Mouse (Mus musculus): ENCODE measurements around the gene Cdc42ep4.

Cdc42ep4 gene

GRCm38 (mm10) chr11:113749749-113750351, 1.8 kb downstream of the Cdc42ep4 start:
- DNase-seq (ENCODE audit: low spot score) = no peak

DNA sequence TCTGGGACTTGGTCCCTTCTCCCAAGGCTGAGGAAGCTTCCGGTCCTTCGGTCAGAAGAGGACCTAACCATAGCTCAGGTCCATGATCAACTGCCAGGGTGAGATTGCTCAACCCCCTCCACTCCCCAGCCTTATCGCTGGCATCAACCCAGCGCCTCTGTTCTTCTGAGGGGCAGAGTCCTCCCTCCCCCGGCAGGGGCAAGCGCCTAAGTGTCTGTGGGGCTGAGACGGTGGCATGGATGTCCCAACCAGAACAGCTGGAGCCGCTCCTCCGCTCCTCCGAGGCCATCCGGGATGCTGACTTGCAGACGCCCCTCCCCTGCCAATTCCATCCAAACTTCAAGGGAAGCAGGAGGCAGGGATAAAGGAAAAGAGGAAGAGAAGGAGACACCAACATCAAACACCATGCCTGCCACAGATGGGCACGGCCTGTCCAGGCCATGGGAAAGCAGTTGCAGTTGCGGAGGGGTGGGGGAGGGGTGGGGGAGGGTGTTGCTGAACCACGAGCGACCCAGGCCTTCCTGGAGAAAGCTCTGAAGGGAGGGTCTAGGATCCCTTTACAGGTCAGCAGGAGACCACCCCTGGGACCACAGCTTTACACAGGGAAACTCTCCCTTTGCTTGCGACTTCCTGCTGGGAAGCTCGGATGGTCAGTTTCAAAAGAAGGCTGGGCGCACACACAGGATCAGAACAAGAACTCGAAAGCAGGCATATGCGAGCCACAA, 2.7 kb downstream of the Cdc42ep4 start:
- DNase-seq (ENCODE audit: low spot score) = no peak

DNA sequence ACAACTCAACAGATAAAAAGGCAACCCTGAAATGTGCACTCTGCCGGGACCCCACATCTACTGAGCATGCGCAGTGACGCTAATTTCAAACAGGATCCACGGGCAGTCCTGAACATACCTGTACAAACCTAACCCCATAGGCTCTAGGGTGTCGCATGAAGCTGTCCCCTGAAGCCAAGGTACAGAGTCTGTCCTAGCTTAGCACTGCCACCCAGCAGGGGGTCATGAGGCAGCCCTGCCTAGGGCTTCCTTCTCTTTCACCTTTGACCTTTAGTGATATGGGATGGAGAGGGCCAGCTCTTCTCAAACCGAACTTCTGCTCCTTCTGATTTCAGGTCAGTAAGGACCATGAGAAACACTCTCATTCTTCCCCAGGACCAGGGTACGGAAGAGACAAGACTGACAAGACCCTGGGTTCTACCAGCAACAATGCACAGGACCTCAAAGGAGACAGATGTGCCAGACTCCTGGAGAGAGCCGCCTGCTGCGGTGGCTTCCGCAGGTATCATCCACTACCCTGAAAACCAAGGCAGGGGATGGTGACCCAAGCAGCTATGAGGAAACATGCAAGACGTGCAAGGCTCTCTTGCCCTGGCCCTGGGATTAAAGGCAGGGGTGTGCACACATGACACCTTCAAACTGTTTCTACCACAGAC, 3.8 kb downstream of the Cdc42ep4 start:
- DNase-seq (ENCODE audit: low spot score) = no peak

DNA sequence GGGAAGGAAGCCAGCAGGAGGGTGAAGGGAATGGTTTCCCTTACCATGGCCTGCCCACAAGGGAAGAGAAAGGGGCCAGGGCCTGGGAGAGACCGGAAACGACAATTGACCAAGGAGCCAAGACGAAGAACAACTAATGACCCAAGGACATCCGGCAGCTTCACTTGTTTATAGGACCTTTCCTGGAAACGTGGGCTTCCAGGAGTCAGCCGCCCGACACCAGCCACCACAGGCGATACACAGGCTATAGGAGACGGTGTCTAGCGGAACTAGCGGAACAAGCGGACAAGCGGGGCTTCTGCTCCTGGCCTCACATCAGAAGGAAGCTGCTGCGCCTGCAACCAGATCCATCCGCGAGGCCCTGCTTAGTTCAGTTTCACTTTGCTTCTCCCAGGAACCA, 4.6 kb downstream of the Cdc42ep4 start:
- no peak for DNase-seq (ENCODE audit: low spot score)

DNA sequence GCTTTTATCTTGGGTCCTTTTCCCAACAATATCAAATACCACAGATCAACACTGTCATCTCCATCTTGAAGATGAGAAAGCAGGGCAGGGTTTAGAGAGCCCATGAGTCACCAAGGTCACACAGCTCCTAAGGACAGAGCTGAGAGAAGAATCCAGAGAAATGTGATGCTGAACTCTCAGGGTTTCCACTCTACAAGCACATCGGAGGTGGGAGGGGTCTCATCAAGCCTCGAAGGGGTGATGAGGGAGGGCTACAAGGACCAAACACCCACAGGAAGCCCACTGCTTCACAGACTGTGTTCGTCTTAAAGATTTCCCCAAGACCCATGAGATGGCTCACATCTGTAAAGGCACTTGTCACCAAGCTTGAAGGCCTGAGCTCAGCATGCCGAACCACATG, 5.7 kb downstream of the Cdc42ep4 start:
- no peak for DNase-seq (ENCODE audit: low spot score)

- no peak for DNase-seq (ENCODE audit: low spot score)
Observed at GRCm38 (mm10) chr11:113742998-113743397, 8.7 kb downstream of the Cdc42ep4 start.

DNA sequence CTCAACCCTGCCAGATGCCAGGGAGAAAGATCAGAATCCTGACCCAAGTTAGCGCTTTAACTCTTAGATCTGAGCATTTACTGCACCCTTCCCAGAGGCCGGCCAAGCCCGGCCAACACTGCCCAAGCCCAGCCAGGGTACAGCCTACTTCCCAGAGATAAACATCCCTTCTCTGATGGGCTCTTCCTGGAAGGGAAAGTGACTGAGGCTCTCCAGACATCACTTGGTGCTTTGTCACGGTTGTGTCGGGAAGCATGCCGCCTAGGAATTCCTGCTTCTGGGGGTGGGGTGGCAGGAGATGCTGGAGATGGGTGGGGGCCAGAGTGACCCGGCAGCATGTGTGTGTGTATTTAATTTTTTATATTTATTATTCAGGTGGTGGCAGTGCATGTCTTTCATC, 11.6 kb downstream of the Cdc42ep4 start:
- DNase-seq (ENCODE audit: low spot score) = no peak

- no peak for DNase-seq (ENCODE audit: low spot score)
Observed at GRCm38 (mm10) chr11:113739213-113739612, 12.5 kb downstream of the Cdc42ep4 start.

GRCm38 (mm10) chr11:113737912-113738311, 13.8 kb downstream of the Cdc42ep4 start:
- no peak for DNase-seq (ENCODE audit: low spot score)

DNA sequence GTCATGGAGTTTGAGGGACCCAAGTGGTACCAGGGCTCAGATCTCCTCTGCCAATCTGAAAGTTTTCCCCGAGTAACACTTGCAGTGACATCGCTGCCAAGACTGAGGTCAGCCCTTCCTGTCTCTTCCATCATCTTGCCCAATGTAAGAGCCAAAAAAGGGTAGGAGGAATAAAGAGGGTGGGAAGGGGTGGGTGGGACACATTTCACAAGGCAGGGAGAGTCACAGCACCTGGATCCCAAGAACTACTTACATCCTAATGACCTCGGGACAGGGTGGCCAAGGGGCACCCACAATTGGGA, 14.2 kb downstream of the Cdc42ep4 start:
- no peak for DNase-seq (ENCODE audit: low spot score)

- no peak for DNase-seq (ENCODE audit: low spot score)
Observed at GRCm38 (mm10) chr11:113736848-113737552, 14.7 kb downstream of the Cdc42ep4 start.

GRCm38 (mm10) chr11:113735151-113735550, 16.5 kb downstream of the Cdc42ep4 start:
- no peak for DNase-seq (ENCODE audit: low spot score)

- DNase-seq (ENCODE audit: low spot score) = no peak
Observed at GRCm38 (mm10) chr11:113733631-113734364, 17.9 kb downstream of the Cdc42ep4 start.

DNA sequence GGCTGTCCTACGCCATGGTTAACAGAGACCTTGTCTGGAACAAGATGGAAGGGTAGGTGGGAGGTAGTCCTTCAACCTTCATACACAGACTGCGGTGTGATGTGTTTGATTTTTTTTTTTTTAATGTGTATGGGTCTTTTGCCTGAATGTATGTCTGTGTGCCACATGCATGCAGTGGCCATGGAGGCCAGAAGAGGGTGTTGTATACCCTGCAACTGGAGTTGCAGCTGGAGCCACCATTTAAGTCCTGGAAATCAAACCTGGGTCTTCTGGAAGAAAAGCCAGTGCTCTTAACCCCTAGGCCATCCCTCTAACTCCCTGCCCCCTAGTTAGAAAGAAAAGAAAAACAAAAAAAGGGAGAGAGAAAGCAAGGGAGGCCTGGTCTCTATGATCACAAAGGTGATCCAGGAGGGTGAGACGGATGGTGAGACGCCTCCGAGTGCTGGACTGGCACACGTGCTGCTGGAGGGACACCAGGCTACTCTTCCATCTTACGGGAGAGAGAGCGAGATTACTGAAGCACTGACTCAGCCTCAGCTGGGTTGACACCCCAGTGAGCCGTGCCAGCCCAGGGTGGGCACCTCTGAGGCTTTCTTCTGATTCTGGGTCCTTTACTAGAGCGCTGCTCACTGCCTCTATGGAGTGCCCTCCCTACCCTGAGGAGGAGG, 19.6 kb downstream of the Cdc42ep4 start:
- no peak for DNase-seq (ENCODE audit: low spot score)

- DNase-seq (ENCODE audit: low spot score) = no peak
Observed at GRCm38 (mm10) chr11:113730879-113731278, 20.8 kb downstream of the Cdc42ep4 start.

DNA sequence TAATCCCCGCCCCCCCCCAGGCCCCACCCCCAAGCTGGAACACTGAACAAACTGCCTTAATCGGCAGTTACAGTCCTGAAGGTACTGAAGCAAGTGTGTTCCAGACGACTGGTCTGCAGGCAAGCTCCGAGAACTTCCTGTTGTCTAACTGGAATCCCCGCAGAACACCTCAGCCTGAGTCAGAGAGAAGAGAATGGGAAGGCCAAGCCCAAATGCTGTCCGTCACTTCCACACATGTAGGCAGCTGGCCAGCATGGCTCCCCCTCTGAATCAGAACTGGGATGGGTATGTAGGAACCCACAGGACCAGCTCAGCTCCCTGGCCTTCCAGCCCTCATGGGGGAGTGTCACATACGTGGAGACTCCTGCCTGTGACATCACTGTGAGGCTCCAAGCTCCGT, 21.8 kb downstream of the Cdc42ep4 start:
- DNase-seq (ENCODE audit: low spot score) = no peak

GRCm38 (mm10) chr11:113729239-113729638, 22.4 kb downstream of the Cdc42ep4 start:
- no peak for DNase-seq (ENCODE audit: low spot score)

GRCm38 (mm10) chr11:113727992-113728391, 23.7 kb downstream of the Cdc42ep4 start:
- no peak for DNase-seq (ENCODE audit: low spot score)

- no peak for DNase-seq (ENCODE audit: low spot score)
Observed at GRCm38 (mm10) chr11:113726994-113727888, 24.4 kb downstream of the Cdc42ep4 start.

GRCm38 (mm10) chr11:113725235-113726048, 26.2 kb downstream of the Cdc42ep4 start:
- DNase-seq (ENCODE audit: low spot score) = no peak
